Mouse (Mus musculus) MEL (cell line): ENCODE data around the gene Lcp1. TPM values are rescaled to one million over a fixed set of nuclear protein-coding genes. Genes with fewer than 3 reads are reported as not detected.

Experiments
- DNase-seq: peaks from one replicate; pipeline ENCODE4 v3.0.0; 2011; ENCODE audit warnings: low read depth, low spot score
- H3K27ac ChIP-seq: 2 replicates; pipeline ENCODE4 v1.5.1; 2012; ENCODE audit warnings: low read depth, mild to moderate bottlenecking, control low read depth, low read length, moderate library complexity; ENCODE audit not compliant: control insufficient read depth
- H3K27me3 ChIP-seq, 2 experiments: fragments of 150-350 bp in 1 of 2; sonication (generic) in 1 of 2; 2 replicates each; pipeline ENCODE4 v1.6.1; 2012; ENCODE audit warnings: low read length in 2 of 2, mild to moderate bottlenecking in 2 of 2, improper control_type of control experiment in 1 of 2, moderate library complexity in 1 of 2; ENCODE audit not compliant: insufficient read depth in 2 of 2, control insufficient read depth in 1 of 2
- H3K36me3 ChIP-seq, 2 experiments: 2 replicates each; pipeline ENCODE4 v1.6.1; 2012 to 2014; ENCODE audit warnings: low read length in 2 of 2, improper control_type of control experiment in 1 of 2, inconsistent platforms in 1 of 2, mild to moderate bottlenecking in 1 of 2; ENCODE audit not compliant: insufficient read depth in 2 of 2, control insufficient read depth in 1 of 2
- H3K4me1 ChIP-seq, 2 experiments: fragments of 150-350 bp in 1 of 2; sonication (generic) in 1 of 2; 2 replicates each; pipeline ENCODE4 v1.6.1; 2012; ENCODE audit warnings: low read length in 2 of 2, improper control_type of control experiment in 1 of 2, mild to moderate bottlenecking in 1 of 2; ENCODE audit not compliant: insufficient read depth in 2 of 2, control insufficient read depth in 1 of 2
- H3K4me3 ChIP-seq, 2 experiments: fragments of 150-350 bp in 1 of 2; sonication (generic) in 1 of 2; 2 replicates each; pipeline ENCODE4 v1.5.1; 2012; ENCODE audit warnings: low read depth in 2 of 2, low read length in 2 of 2, mild to moderate bottlenecking in 2 of 2, moderate library complexity in 2 of 2, control low read depth in 1 of 2, improper control_type of control experiment in 1 of 2; ENCODE audit not compliant: control insufficient read depth in 1 of 2, insufficient read depth in 1 of 2
- H3K79me2 ChIP-seq: 2 replicates; pipeline ENCODE4 v1.6.1; 2012; ENCODE audit warnings: mild to moderate bottlenecking, low read length, moderate library complexity; ENCODE audit not compliant: control insufficient read depth, poor library complexity, insufficient read depth
- H3K9ac ChIP-seq: 2 replicates; pipeline ENCODE4 v1.6.1; 2012; ENCODE audit warnings: low read depth, mild to moderate bottlenecking, control low read depth, low read length, moderate library complexity; ENCODE audit not compliant: control insufficient read depth, poor library complexity, severe bottlenecking
- H3K9me3 ChIP-seq: fragments of 150-350 bp; sonication (generic); replicated peaks from 2 replicates; pipeline ENCODE4 v1.6.1; 2012; ENCODE audit warnings: mild to moderate bottlenecking, low read length, improper control_type of control experiment, moderate library complexity; ENCODE audit not compliant: insufficient read depth
- BHLHE40 ChIP-seq: IDR thresholded peaks from 2 replicates; pipeline ENCODE4 v1.6.1; 2012; ENCODE audit warnings: low read depth, mild to moderate bottlenecking, inconsistent platforms, low read length, improper control_type of control experiment, borderline replicate concordance
- CTCF ChIP-seq, 3 experiments: IDR thresholded peaks in 2 of 3; conservative IDR thresholded peaks in 1 of 3; 2 replicates each; pipeline ENCODE4 v1.5.1; 2011 to 2012; ENCODE audit warnings: low read length in 3 of 3, low read depth in 2 of 3, mild to moderate bottlenecking in 2 of 3, improper control_type of control experiment in 1 of 3, inconsistent platforms in 1 of 3, mixed read lengths in 1 of 3, moderate library complexity in 1 of 3; ENCODE audit not compliant: control insufficient read depth in 1 of 3, insufficient read depth in 1 of 3, poor library complexity in 1 of 3, severe bottlenecking in 1 of 3
- ELF1 ChIP-seq: IDR thresholded peaks from 2 replicates; pipeline ENCODE4 v1.6.1; 2014; ENCODE audit warnings: low read depth, mild to moderate bottlenecking, inconsistent platforms, low read length, improper control_type of control experiment, moderate library complexity
- EP300 ChIP-seq, 2 experiments: IDR thresholded peaks; 2 replicates each; pipeline ENCODE4 v1.6.1; 2011; ENCODE audit warnings: improper control_type of control experiment in 2 of 2, low read length in 2 of 2, low read depth in 1 of 2, mild to moderate bottlenecking in 1 of 2
- GATA1 ChIP-seq: IDR thresholded peaks from 2 replicates; pipeline ENCODE4 v1.6.1; 2011; ENCODE audit warnings: low read depth, low read length, improper control_type of control experiment
- HCFC1 ChIP-seq: IDR thresholded peaks from 2 replicates; pipeline ENCODE4 v1.6.1; 2012; ENCODE audit warnings: low read depth, mild to moderate bottlenecking, inconsistent platforms, low read length, improper control_type of control experiment, moderate library complexity
- KAT2A ChIP-seq: conservative IDR thresholded peaks from 2 replicates; pipeline ENCODE4 v1.6.1; 2012; ENCODE audit warnings: low read depth, low read length, improper control_type of control experiment, inconsistent platforms
- MAX ChIP-seq: IDR thresholded peaks from 2 replicates; pipeline ENCODE4 v1.6.1; 2011; ENCODE audit warnings: low read length, improper control_type of control experiment
- MXI1 ChIP-seq: IDR thresholded peaks from 2 replicates; pipeline ENCODE4 v1.6.1; 2011; ENCODE audit warnings: mild to moderate bottlenecking, low read depth, low read length, improper control_type of control experiment
- MYB ChIP-seq: IDR thresholded peaks from 2 replicates; pipeline ENCODE4 v1.6.1; 2011; ENCODE audit warnings: mild to moderate bottlenecking, low read depth, low read length, improper control_type of control experiment
- MYC ChIP-seq: IDR thresholded peaks from 2 replicates; pipeline ENCODE4 v1.6.1; 2011; ENCODE audit warnings: low read depth, mild to moderate bottlenecking, low read length, improper control_type of control experiment, moderate library complexity
- NELFE ChIP-seq: IDR thresholded peaks from 2 replicates; pipeline ENCODE4 v1.6.1; 2011; ENCODE audit warnings: low read depth, low read length, improper control_type of control experiment
- POLR2AphosphoS2 ChIP-seq: IDR thresholded peaks from 2 replicates; pipeline ENCODE4 v1.6.1; 2011; ENCODE audit warnings: low read length, improper control_type of control experiment
- RCOR1 ChIP-seq: IDR thresholded peaks from 2 replicates; pipeline ENCODE4 v1.6.1; 2012; ENCODE audit warnings: low read depth, mild to moderate bottlenecking, inconsistent platforms, low read length, improper control_type of control experiment
- SMC3 ChIP-seq: IDR thresholded peaks from 2 replicates; pipeline ENCODE4 v1.6.1; 2011; ENCODE audit warnings: low read depth, low read length, improper control_type of control experiment
- TBP ChIP-seq: IDR thresholded peaks from 2 replicates; pipeline ENCODE4 v1.8.0; 2011; ENCODE audit warnings: low read depth, low read length, improper control_type of control experiment
- UBTF ChIP-seq: IDR thresholded peaks from 2 replicates; pipeline ENCODE4 v1.6.1; 2012; ENCODE audit warnings: low read depth, mild to moderate bottlenecking, inconsistent platforms, low read length, improper control_type of control experiment, moderate library complexity, borderline replicate concordance; ENCODE audit not compliant: insufficient read depth
- USF1 ChIP-seq: IDR thresholded peaks from 2 replicates; pipeline ENCODE4 v1.6.1; 2014; ENCODE audit warnings: low read depth, mild to moderate bottlenecking, inconsistent platforms, low read length, improper control_type of control experiment, moderate library complexity
- ZMIZ1 ChIP-seq: IDR thresholded peaks from 2 replicates; pipeline ENCODE4 v1.6.1; 2012; ENCODE audit warnings: low read depth, mild to moderate bottlenecking, inconsistent platforms, low read length, improper control_type of control experiment, moderate library complexity
- polyA plus RNA-seq, 2 experiments: library from polyadenylated mRNA; stranded (reverse) in 1 of 2; unstranded in 1 of 2; fragments of >175 nt in 1 of 2; fragments of >200 nt in 1 of 2; gene quantifications; 2 replicates each; pipeline versions ENCODE4 v1.2.1 to v1.2.4; 2012; ENCODE audit warnings: low replicate concordance in 2 of 2, low read depth in 1 of 2; ENCODE audit not compliant: insufficient read length in 2 of 2, insufficient read depth in 1 of 2, missing spikeins in 1 of 2
- total RNA-seq: library from RNA; depleted of rRNA; stranded (reverse); fragments of 300-350 nt; gene quantifications from 2 replicates; pipeline ENCODE4 v1.2.3, GENCODE M21; 2012

The Lcp1 gene
- total and polyA plus RNA-seq, 3 experiments: 11.0 to 20.3 TPM; not detected in 1

- peaks cover 0 to 3% of the 10 kb centered on the region in 2 experiments; a peak in 2 of 4 replicates for H3K4me1 ChIP-seq
- no peak overlapping the region for H3K27ac ChIP-seq
- H3K4me3 ChIP-seq: no peak overlapping the region
- no peaks in the 10 kb centered on the region for H3K79me2 ChIP-seq
- peaks cover 0 to 2% of the 10 kb centered on the region in 2 experiments; a peak in 3 of 4 replicates for H3K36me3 ChIP-seq
- TF ChIP-seq POLR2AphosphoS2: no peak
- TF ChIP-seq KAT2A: no peak
- no peak for TF ChIP-seq MAX
- TF ChIP-seq SMC3: no peak
- TF ChIP-seq MXI1: no peak
- no peak for TF ChIP-seq CTCF (IDR thresholded peaks at IDR 0.05 in 2 of 3, conservative IDR thresholded peaks at IDR 0.05 in 1 of 3; ENCODE audit: control insufficient read depth in 1 of 3, insufficient read depth in 1 of 3, low read depth in 2 of 3, low read length in 3 of 3, poor library complexity in 1 of 3, severe bottlenecking in 1 of 3)
- TF ChIP-seq MYC: no peak
- no peaks in the 10 kb centered on the region for H3K9me3 ChIP-seq
- H3K9ac ChIP-seq: no peak overlapping the region
- no peak for DNase-seq
- no peaks in the 10 kb centered on the region for H3K27me3 ChIP-seq
Observed at GRCm38 (mm10) chr14:75233070-75233469, 102.2 kb downstream of the Lcp1 start.

GRCm38 (mm10) chr14:75235552-75235951 lies 104.7 kb downstream of the Lcp1 start:
- no peak for DNase-seq
- H3K36me3 ChIP-seq: peaks cover 0 to 15% of the 10 kb centered on the region in 2 experiments; a peak in 2 of 4 replicates
- H3K4me1 ChIP-seq: peaks cover 6 to 13% of the 10 kb centered on the region in 2 experiments; a peak in 3 of 4 replicates
- H3K27ac ChIP-seq: no peak overlapping the region
- H3K9me3 ChIP-seq: no peaks in the 10 kb centered on the region
- H3K9ac ChIP-seq: no peak overlapping the region
- no peak overlapping the region for H3K4me3 ChIP-seq
- H3K27me3 ChIP-seq: no peaks in the 10 kb centered on the region
- H3K79me2 ChIP-seq: no peaks in the 10 kb centered on the region
- TF ChIP-seq RCOR1 (no peak), NELFE (no peak), UBTF (no peak), POLR2AphosphoS2 (no peak), BHLHE40 (no peak), MYB (no peak), USF1 (no peak), ZMIZ1 (no peak), GATA1 (no peak), MYC (no peak), KAT2A (no peak)

- Histone ChIP-seq H3K4me1 (peaks cover 6 to 13% of the 10 kb centered on the region in 2 experiments; a peak in 3 of 4 replicates), H3K27ac (no peak overlapping the region), H3K9me3 (no peaks in the 10 kb centered on the region)
- TF ChIP-seq ELF1: no peak
- no peak for TF ChIP-seq UBTF
- no peak for TF ChIP-seq EP300 (IDR thresholded peaks at IDR 0.05; ENCODE audit: low read depth in 1 of 2, low read length in 2 of 2)
- TF ChIP-seq KAT2A: no peak
- TF ChIP-seq HCFC1: no peak
- TF ChIP-seq TBP: no peak
- TF ChIP-seq, all 39 proteins: peak for 0
- no peak overlapping the region for H3K4me3 ChIP-seq
- DNase-seq: no peak
- H3K79me2 ChIP-seq: no peaks in the 10 kb centered on the region
- peaks cover 0 to 15% of the 10 kb centered on the region in 2 experiments; a peak in 2 of 4 replicates for H3K36me3 ChIP-seq
- H3K27me3 ChIP-seq: no peaks in the 10 kb centered on the region
- H3K9ac ChIP-seq: no peak overlapping the region
Observed at GRCm38 (mm10) chr14:75235955-75236635, 105.2 kb downstream of the Lcp1 start.
